Mouse (Mus musculus): ENCODE data around the gene Grm5.

The Grm5 gene

DNA sequence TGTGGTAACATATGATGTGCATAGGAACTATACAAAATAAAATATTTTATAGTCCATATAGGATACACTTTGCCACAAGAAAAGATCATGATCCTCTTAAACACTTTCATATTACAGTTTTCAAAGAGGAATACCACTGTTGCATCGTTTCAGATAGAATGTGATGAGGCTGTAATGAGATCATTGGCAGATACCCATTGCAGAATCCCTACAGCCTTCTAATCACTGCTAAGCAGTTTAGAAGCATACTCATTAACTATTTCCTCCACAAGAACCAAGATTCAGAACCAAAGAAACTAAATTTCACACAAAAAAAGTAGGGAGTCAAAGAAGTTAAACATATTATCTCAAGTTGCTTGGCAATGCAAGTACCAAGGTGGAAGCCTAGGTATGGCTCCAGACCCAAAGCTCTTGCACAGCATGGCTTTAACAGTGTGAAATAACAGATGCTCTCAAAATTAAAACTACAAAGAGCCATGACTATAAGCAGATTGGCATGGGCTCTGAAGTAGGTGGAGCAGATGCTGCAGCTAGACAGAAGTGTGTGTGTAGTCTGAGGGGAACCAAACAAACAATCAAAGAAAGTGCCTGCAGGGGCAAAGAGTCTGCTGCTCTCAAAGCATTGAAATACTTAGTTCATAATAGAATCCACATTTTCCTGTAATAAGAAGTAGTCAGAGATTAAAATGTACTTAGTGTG, 575.7 kb downstream of the Grm5 start:
- no peak for ATAC-seq (ENCODE audit: low TSS enrichment)

DNA sequence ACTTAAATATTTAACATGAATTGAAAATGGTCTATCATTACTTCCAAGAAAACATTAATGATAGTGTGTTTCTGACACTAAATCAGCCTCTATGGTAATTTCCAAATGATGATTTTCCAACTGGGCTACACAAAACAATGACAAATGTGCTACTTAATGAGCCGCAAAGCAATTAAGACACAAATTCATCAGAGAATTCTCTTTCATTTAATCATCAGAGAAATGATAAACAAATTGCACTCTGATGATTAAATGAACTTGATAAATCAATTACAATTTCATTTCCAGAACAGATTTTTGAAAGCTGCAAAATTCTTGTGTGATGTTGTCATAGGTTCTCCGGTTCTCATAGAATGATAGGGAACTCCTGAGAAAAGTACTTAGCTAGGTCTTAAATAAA, 577.6 kb downstream of the Grm5 start:
- no peak for ATAC-seq (ENCODE audit: low TSS enrichment)

All from frontal cortex, adult (tissue).